Mouse (Mus musculus): ENCODE data around the gene 1600002K03Rik.

1600002K03Rik gene

GRCm38 (mm10) chr10:80172527-80173292, at the start of gene 1600002K03Rik:
1600002K03Rik (plus strand) TSS chr10:80172944.
- DNase-seq (ENCODE audit: low spot score in 2 of 2): peak; percentile 94 to 95

- no peak for DNase-seq (ENCODE audit: low spot score in 2 of 2)
These were observed 48.7 kb upstream of the 1600002K03Rik start for GRCm38 (mm10) chr10:80123932-80124562.

- no peak for DNase-seq (ENCODE audit: low spot score in 2 of 2)
These were observed 44.8 kb upstream of the 1600002K03Rik start for GRCm38 (mm10) chr10:80127920-80128319.

DNA sequence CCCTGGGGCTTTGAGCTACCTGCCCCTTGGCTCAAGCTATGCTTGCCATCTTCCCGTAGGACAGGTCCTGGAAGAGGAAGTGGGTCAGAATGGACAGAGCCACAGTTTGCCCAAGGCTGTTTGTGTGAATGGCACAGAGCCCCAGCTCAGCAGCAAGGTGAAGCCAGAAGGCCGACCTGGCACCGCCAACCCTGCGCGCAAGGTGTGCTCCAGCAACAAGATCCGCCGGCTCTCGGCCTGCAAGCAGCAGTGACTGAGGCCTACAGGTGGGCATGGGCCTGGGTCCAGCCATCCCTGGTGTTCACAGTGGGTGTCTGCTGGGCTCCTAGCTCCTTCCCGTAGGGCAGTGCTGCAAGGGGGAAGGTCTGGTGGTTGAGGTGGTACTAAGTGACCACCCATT, 42.9 kb upstream of the 1600002K03Rik start:
- DNase-seq (ENCODE audit: low spot score in 2 of 2): no peak

GRCm38 (mm10) chr10:80130403-80131031, 42.2 kb upstream of the 1600002K03Rik start:
- DNase-seq (ENCODE audit: low spot score in 2 of 2): no peak

GRCm38 (mm10) chr10:80131316-80131951, 41.3 kb upstream of the 1600002K03Rik start:
- DNase-seq (ENCODE audit: low spot score in 2 of 2): no peak

- no peak for DNase-seq (ENCODE audit: low spot score in 2 of 2)
These were observed 40.8 kb upstream of the 1600002K03Rik start for GRCm38 (mm10) chr10:80131952-80132350.

GRCm38 (mm10) chr10:80133226-80133849, 39.4 kb upstream of the 1600002K03Rik start:
- DNase-seq (ENCODE audit: low spot score in 2 of 2): no peak

- DNase-seq (ENCODE audit: low spot score in 2 of 2): no peak
These were observed 38.3 kb upstream of the 1600002K03Rik start for GRCm38 (mm10) chr10:80134421-80134820.

GRCm38 (mm10) chr10:80135161-80135560, 37.6 kb upstream of the 1600002K03Rik start:
- DNase-seq (ENCODE audit: low spot score in 2 of 2): no peak

GRCm38 (mm10) chr10:80135641-80136040, 37.1 kb upstream of the 1600002K03Rik start:
- DNase-seq (ENCODE audit: low spot score in 2 of 2): no peak

- no peak for DNase-seq (ENCODE audit: low spot score in 2 of 2)
These were observed 36.4 kb upstream of the 1600002K03Rik start for GRCm38 (mm10) chr10:80136179-80136951.

DNA sequence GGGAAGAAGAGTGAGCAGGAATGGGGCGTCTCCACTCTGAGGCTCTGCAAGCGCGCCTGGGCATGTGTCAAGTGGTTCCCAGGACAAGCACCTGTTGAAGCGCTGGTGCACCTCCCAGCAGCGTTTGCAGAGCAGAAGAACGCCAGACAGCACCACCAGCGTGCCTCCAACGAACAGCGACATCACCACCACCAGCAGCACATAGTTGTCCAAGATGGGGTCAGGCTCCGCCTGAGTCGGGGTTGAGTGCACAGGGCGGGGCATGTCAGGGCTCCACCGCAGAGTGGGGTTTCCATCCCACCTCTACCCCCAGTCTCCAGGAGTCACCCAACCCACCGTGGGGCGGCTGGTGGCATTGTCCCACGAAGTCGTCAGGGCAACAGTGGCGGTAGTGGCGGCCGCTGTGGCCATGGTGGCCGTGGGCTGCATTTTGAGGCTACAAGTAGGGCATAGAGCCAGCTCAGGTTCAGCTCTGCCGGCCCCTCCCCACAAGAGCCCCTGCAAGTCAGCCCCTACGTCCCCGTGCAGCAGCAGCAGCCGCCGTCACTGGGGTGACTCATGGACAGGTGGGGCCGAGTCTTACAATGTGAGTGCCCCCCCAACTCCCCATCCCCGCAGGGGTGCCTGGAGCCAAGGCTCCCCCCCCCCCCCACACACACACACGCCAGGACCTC, 35.7 kb upstream of the 1600002K03Rik start:
- DNase-seq (ENCODE audit: low spot score in 2 of 2): peak; percentile 74 to 77

- peak in 1 of 2 experiments; percentile 45 for DNase-seq (ENCODE audit: low spot score in 2 of 2)
These were observed 34.9 kb upstream of the 1600002K03Rik start for GRCm38 (mm10) chr10:80137626-80138552.

GRCm38 (mm10) chr10:80138553-80139438, 33.9 kb upstream of the 1600002K03Rik start, which contains the start of gene Atp5d:
Atp5d (plus strand) TSS chr10:80138632.
- no peak for DNase-seq (ENCODE audit: low spot score in 2 of 2)

GRCm38 (mm10) chr10:80139439-80139775, 33.3 kb upstream of the 1600002K03Rik start:
- DNase-seq (ENCODE audit: low spot score in 2 of 2): no peak

GRCm38 (mm10) chr10:80139975-80140665, 32.6 kb upstream of the 1600002K03Rik start:
- no peak for DNase-seq (ENCODE audit: low spot score in 2 of 2)

DNA sequence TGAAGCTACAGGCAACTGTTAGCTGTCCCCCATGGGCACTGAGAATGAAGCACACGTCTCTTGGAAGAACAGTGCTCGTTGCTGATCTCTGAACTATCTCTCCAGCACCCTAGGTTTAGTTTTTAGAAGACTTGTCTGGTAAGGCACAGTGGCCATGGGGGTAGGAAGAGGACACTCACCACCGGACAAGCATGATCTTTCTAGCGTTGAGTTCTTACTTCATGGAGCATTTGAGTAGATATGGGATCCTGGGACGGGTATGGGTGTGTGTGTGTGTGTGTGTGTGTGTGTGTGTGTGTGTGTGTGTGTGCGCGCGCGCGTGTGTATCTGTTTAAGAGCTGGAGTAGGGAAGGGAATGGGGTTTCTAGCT, 32.1 kb upstream of the 1600002K03Rik start, which contains the start of gene Cbarp:
Gene Cbarp (minus strand): TSS at position 170 of the 370 bp plus-strand sequence.
- DNase-seq (ENCODE audit: low spot score in 2 of 2): no peak
